Mouse (Mus musculus) limb, embryonic 12.5 days (tissue): ENCODE results near the gene Iqce. TPM values are rescaled to one million over a fixed set of nuclear protein-coding genes. Genes with fewer than 3 reads are reported as not detected.

Experiments used
- ATAC-seq: fragments of 200-750 bp; cut with Nextera tagmentation; 2 replicates; pipeline ENCODE4 v1.8.0; 2017; ENCODE audit warnings: low read depth, moderate TSS enrichment; ENCODE audit not compliant: insufficient number of reproducible peaks, insufficient read depth, low FRiP score, low TSS enrichment
- H3K27ac ChIP-seq: fragments of 300-500 bp; sonication (generic); 2 replicates; pipeline ENCODE4 v1.5.1; 2016; ENCODE audit warnings: mild to moderate bottlenecking, moderate library complexity
- H3K27me3 ChIP-seq: fragments of 300-500 bp; sonication (generic); 2 replicates; pipeline ENCODE4 v1.6.1; 2016; ENCODE audit warnings: mild to moderate bottlenecking, moderate library complexity
- H3K36me3 ChIP-seq: fragments of 300-500 bp; sonication (generic); 2 replicates; pipeline ENCODE4 v1.6.1; 2016; ENCODE audit warnings: mild to moderate bottlenecking, moderate library complexity
- H3K4me1 ChIP-seq: fragments of 300-500 bp; sonication (generic); replicated peaks from 2 replicates; pipeline ENCODE4 v1.6.1; 2016
- H3K4me2 ChIP-seq: fragments of 300-500 bp; sonication (generic); 2 replicates; pipeline ENCODE4 v1.6.1; 2016; ENCODE audit warnings: mild to moderate bottlenecking, moderate library complexity
- H3K4me3 ChIP-seq: fragments of 300-500 bp; sonication (generic); replicated peaks from 2 replicates; pipeline ENCODE4 v1.5.1; 2016; ENCODE audit warnings: mild to moderate bottlenecking
- H3K9ac ChIP-seq: fragments of 300-500 bp; sonication (generic); replicated peaks from 2 replicates; pipeline ENCODE4 v1.6.1; 2016; ENCODE audit warnings: mild to moderate bottlenecking, moderate library complexity
- H3K9me3 ChIP-seq: fragments of 300-500 bp; sonication (generic); 2 replicates; pipeline ENCODE4 v1.6.1; 2016; ENCODE audit warnings: mild to moderate bottlenecking, moderate library complexity
- WGBS: fragments of 180-500 bp; shearing (Covaris S2); methylation state at CpG from one replicate; pipeline ENCODE4 v1.1.7; 2016; 5-methylcytosine and 5-hydroxymethylcytosine counted together
- polyA plus RNA-seq: library from polyadenylated mRNA; unstranded; fragments of >200 nt; fragmentation: Nextera tagmentation; extraction: Ambion mirVana; gene quantifications from 2 replicates; pipeline ENCODE4 v1.2.1, GENCODE M21; 2016

Iqce gene
- polyA plus RNA-seq, 1 experiment from 2014 or later: 26.0 TPM

DNA sequence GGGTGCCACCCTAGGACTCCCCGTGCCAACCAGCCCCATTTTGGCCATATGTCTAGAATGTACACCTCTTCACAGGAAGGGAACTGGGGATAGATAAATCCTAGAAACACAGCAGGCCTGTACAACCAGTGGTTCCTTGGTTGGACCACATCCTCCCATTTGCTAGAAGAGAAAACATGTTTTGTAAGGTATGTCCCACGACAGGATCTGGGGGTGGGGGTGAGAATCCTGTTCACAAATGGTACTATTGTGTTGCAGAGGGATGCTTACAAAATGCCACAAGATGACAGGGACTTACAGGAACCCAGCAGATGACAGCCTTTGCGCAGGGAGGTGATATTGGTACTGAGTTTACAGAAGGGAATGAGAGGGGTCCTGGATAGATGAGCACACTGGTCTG lies 64.2 kb downstream of the Iqce start:
- no peak overlapping the region for H3K4me2 ChIP-seq

DNA sequence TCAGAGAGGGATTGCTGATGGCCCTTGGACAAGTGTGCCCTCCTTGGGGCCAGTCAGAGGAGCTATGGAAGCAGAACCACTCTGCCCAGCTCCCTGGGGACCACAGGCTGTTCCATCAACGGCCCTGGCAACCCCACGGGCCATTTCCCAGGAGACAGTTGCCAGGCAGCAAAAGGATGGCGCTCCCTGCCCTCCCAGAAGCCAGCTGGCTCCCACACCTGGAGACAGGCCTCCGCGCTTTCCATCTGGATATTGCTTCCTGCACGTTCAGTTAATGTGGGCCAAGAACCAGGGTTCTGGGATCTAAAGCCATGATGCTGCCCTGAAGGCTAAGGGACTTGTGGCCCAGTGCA lies 65.1 kb downstream of the Iqce start:
- H3K36me3 ChIP-seq: peaks cover 89% of the 10 kb centered on the region
- H3K4me1 ChIP-seq: peaks cover 17% of the 10 kb centered on the region
- H3K4me3 ChIP-seq: no peak overlapping the region
- H3K9ac ChIP-seq: no peak overlapping the region
- WGBS: 87% methylated on average over 6 of the region's 6 CpGs
- no peaks in the 10 kb centered on the region for H3K9me3 ChIP-seq
- no peak for ATAC-seq
- H3K27me3 ChIP-seq: no peaks in the 10 kb centered on the region
- H3K4me2 ChIP-seq: no peak overlapping the region
- H3K27ac ChIP-seq: no peak overlapping the region

More for the DNA sequence above, 64.2 kb downstream of the Iqce start:
- ATAC-seq: no peak
- no peaks in the 10 kb centered on the region for H3K9me3 ChIP-seq
- H3K27me3 ChIP-seq: no peaks in the 10 kb centered on the region
- peaks cover 26% of the 10 kb centered on the region for H3K4me1 ChIP-seq
- no peak overlapping the region for H3K9ac ChIP-seq
- no peak overlapping the region for H3K4me3 ChIP-seq
- 91% methylated on average over 3 of the region's 3 CpGs for WGBS
- H3K27ac ChIP-seq: no peak overlapping the region
- H3K36me3 ChIP-seq: peaks cover 83% of the 10 kb centered on the region

DNA sequence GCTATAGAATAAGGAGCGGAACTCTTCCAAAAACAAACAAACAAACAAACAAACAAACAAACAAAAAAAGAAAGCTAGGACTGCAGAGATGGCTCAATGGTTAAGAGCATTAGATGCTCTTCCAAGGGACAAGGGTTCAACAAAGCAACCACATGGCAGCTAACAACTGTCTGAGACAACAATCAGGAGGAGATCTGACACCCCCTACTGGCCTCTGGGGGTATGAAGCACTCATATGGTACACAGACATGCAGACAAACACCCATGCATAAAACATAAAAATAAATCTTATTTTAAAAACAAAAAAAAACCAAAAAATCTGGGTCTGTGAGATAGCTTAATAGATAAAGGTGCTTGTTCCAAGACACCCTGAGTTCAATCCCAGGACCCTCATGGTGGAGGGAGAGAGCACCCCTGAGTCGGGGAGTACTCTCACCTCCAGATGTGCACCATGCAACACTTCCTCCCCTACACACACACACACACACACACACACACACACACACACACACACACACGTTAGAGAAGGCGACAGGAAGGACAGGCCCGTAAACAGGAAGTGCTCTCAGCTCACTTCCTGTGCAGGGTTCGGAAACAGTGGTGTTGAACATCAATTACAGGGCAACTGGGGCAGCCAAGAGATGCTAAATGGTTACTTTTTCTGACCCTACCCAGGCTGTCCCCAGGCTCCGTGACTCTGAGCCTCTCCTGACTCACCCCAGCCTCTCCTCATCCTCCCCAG lies 65.7 kb downstream of the Iqce start:
- WGBS: 87% methylated on average over 7 of the region's 7 CpGs

DNA sequence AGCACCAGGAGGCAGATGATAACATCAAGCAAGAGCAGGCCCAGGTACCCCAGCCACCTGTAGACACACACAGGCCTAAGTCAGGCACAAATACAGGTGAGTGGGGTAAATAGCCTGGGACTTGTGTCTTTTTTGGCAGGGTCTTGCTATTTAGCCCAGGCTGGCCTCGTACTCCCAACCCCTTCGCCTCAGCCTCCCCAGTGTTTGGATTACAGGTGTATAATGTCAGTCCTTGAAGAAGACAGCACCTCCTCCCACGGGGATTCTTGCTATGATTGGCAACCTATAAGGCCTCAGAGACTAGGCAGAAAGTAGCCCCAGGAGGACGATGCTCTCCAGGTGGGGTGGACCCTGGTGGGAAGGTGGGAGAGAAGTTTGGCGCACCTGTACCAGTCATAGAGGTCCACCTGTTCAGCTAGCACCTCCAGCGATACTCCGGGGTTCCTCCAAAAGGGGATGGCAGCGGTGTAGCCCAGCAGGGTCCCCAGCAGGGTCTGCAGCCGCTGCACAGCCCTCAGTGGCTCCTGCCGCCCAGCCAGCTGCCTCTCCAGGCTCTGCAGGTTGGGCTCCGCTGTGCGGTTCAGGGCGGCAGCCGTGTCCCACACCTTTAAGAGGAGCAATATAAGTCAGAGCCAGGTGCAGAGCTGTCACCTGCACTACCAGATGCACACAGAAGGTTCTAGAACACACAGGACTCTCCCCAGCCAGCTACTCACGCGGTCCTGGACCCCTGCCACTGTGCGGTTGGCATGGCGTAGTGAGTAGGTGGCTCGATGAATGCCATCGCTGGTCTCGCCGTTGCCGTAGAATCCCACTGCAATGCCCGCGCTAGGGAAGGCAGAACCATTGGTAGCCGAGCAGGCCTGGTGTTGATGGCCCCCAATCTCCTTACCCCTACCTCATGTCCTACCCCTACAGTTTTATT lies 67.1 kb downstream of the Iqce start:
- Histone ChIP-seq H3K4me1 (no peaks in the 10 kb centered on the region; the same call in 1 of the 2 replicates), H3K4me3 (no peak overlapping the region), H3K9ac (no peak overlapping the region), H3K27me3 (no peaks in the 10 kb centered on the region), H3K27ac (no peak overlapping the region), H3K36me3 (peaks cover 100% of the 10 kb centered on the region), H3K4me2 (no peak overlapping the region), H3K9me3 (no peaks in the 10 kb centered on the region)
- ATAC-seq: no peak
- 93% methylated on average over 26 of the region's 26 CpGs for WGBS

More for the DNA sequence above, 65.7 kb downstream of the Iqce start:
- H3K9me3 ChIP-seq: no peaks in the 10 kb centered on the region
- ATAC-seq: no peak
- peaks cover 94% of the 10 kb centered on the region for H3K36me3 ChIP-seq
- no peak overlapping the region for H3K27ac ChIP-seq
- no peaks in the 10 kb centered on the region for H3K27me3 ChIP-seq
- no peak overlapping the region for H3K4me3 ChIP-seq
- H3K9ac ChIP-seq: no peak overlapping the region
- H3K4me1 ChIP-seq: peaks cover 11% of the 10 kb centered on the region
- no peak overlapping the region for H3K4me2 ChIP-seq

DNA sequence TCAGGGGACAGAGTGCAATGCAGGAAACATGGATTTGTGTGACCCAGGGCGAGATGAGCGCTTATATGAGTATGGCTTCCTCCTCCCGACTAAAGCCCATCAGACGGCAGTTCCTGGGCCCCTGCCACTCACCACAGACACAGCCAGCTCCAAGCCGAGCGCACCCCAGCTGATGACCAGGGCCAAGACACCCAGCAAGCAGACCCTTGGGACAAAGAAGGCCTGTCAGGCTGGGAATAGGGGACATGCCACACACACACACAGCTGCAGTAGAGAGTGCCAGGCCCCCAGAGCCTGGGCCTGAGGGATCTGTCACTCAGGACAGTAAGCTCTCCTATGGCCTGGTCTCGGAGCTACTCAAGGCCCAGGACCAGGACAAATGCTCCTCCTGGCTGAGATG lies 68.7 kb downstream of the Iqce start:
- ATAC-seq: no peak

DNA sequence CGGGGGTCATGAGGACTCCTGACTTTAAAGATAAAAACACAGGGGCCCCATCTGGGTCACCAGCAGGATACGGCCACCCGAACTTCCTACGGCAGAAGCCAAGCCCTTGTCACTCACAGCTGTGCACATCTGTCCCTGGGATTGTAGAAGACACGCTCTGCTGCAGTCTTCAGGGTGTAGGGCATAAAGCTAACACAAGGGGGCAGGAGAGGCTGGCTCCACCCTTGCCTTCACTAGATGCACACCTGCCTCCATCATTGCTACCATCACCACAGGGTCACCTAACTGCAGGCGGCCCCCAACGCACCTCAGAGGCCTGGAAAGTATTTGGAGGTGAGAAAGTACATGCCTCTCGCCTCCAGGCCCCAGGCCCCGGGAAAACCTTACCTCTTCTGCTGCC lies 73.2 kb downstream of the Iqce start:
- peaks cover 13% of the 10 kb centered on the region for H3K9me3 ChIP-seq
- H3K9ac ChIP-seq: no peak overlapping the region
- WGBS: 91% methylated on average over 9 of the region's 9 CpGs
- no peak overlapping the region for H3K4me2 ChIP-seq
- H3K27me3 ChIP-seq: no peaks in the 10 kb centered on the region
- peaks cover 100% of the 10 kb centered on the region for H3K36me3 ChIP-seq
- no peak for ATAC-seq
- no peaks in the 10 kb centered on the region for H3K4me1 ChIP-seq
- H3K4me3 ChIP-seq: no peak overlapping the region
- no peak overlapping the region for H3K27ac ChIP-seq

More for the DNA sequence above, 68.7 kb downstream of the Iqce start:
- Histone ChIP-seq H3K4me3 (no peak overlapping the region), H3K9me3 (peaks cover 8% of the 10 kb centered on the region; the same call in 1 of the 2 replicates), H3K36me3 (peaks cover 100% of the 10 kb centered on the region), H3K27me3 (no peaks in the 10 kb centered on the region), H3K4me1 (no peaks in the 10 kb centered on the region; the same call in 1 of the 2 replicates), H3K27ac (no peak overlapping the region), H3K9ac (no peak overlapping the region), H3K4me2 (no peak overlapping the region)
- 92% methylated on average over 7 of the region's 7 CpGs for WGBS

DNA sequence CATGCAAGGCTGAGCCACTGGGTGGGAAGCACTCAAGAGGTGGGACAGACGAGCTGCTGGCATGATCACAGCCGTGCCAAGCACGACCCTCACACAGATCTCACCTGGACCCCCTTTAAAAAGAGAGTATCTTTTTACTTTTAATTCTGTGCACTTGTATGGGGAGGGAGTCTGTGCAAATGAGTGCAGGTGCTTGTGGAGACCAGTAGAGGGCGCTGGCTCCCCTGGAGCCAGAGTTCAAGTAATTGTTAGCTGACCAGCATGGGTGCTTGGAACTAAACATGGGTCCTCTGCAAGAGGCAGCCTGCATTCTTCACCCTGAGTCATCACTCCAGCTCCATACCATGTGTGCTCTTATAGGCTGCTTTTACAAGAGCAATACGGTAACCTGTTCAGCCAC lies 74.6 kb downstream of the Iqce start:
- no peak for ATAC-seq
- no peak overlapping the region for H3K4me3 ChIP-seq
- 93% methylated on average over 5 of the region's 5 CpGs for WGBS

DNA sequence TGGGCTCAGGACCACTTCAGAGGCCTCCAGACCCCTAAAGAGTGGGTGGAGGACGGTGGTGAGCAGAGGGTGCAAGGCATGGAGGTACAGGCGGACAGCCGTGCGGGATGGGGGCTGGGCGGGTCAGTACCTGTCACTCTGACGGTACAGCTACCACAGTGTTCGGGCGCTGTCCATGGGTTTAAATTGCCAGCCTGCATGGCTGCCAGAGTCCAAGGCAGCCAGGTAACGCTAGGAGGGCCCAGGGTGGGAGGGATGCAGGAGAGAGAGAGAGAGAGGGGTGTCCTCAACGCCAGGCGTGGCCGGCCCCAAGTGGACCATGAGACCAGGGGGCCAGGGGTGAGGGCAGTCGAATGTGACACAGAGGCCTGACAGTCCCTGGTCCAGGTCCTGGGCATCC lies 77.2 kb downstream of the Iqce start:
- 93% methylated on average over 13 of the region's 13 CpGs for WGBS
- Histone ChIP-seq H3K27ac (no peak overlapping the region), H3K4me3 (no peak overlapping the region), H3K9ac (no peak overlapping the region), H3K36me3 (peaks cover 92% of the 10 kb centered on the region), H3K4me2 (no peak overlapping the region), H3K9me3 (peaks cover 13% of the 10 kb centered on the region), H3K27me3 (no peaks in the 10 kb centered on the region), H3K4me1 (0 out of 2 replicates have a peak, but pooled peaks cover 2% of the 10 kb centered on the region)
- ATAC-seq: no peak

More for the DNA sequence above, 74.6 kb downstream of the Iqce start:
- peaks cover 13% of the 10 kb centered on the region for H3K9me3 ChIP-seq
- no peak overlapping the region for H3K9ac ChIP-seq
- no peak overlapping the region for H3K27ac ChIP-seq
- no peak overlapping the region for H3K4me2 ChIP-seq
- H3K36me3 ChIP-seq: peaks cover 100% of the 10 kb centered on the region
- no peaks in the 10 kb centered on the region for H3K4me1 ChIP-seq
- no peaks in the 10 kb centered on the region for H3K27me3 ChIP-seq

DNA sequence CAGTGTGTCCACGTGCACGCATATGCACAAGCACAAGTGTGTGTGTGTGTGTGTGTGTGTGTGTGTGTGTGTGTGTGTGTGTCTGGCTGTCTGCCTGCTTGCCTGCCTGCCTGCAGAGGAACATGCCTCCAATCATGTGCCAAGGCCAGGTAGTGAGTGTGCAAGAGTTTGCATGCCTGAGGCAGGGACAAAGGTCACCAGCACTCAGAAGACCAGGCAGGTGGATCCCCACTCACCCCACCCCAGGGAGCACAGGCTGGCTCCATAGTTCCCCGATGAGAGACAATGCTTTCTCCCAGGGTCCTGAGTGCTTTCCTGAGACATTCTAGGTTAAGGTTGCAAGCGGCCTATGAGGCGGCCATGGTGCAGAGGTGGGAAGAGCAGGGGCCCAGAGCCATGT lies 77.9 kb downstream of the Iqce start:
- H3K4me3 ChIP-seq: no peak overlapping the region
- WGBS: 92% methylated on average over 5 of the region's 5 CpGs
- 0 out of 2 replicates have a peak, but pooled peaks cover 2% of the 10 kb centered on the region for H3K4me1 ChIP-seq
- no peak overlapping the region for H3K27ac ChIP-seq
- H3K9me3 ChIP-seq: peaks cover 13% of the 10 kb centered on the region
- no peak overlapping the region for H3K4me2 ChIP-seq
- H3K27me3 ChIP-seq: no peaks in the 10 kb centered on the region
- H3K9ac ChIP-seq: no peak overlapping the region
- no peak for ATAC-seq
- peaks cover 85% of the 10 kb centered on the region for H3K36me3 ChIP-seq

DNA sequence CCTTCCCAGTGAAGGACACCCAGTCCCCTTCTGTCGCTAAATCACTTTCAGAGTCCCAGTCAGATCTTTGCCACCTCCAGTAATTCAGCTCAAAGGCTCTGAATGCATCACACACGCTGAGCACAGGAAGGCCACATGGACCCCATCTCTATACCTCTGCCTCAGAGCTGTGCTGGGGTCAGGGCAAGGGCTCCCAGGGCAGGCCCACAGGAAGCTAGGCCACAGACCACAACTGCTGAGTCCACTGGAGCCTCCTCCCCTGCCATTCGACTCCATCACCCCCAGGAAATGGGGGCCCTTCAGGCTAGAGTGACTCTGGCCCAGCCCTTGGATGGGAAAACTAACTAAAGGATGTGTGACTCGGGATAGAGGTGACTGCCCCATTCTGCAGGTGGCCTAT lies 78.4 kb downstream of the Iqce start:
- H3K27ac ChIP-seq: no peak overlapping the region
- ATAC-seq: no peak
- H3K4me1 ChIP-seq: 0 out of 2 replicates have a peak, but pooled peaks cover 2% of the 10 kb centered on the region
- H3K9me3 ChIP-seq: peaks cover 9% of the 10 kb centered on the region
- no peaks in the 10 kb centered on the region for H3K27me3 ChIP-seq
- no peak overlapping the region for H3K4me2 ChIP-seq
- peaks cover 80% of the 10 kb centered on the region for H3K36me3 ChIP-seq
- WGBS: 83% methylated on average over 4 of the region's 4 CpGs
- no peak overlapping the region for H3K4me3 ChIP-seq
- no peak overlapping the region for H3K9ac ChIP-seq

DNA sequence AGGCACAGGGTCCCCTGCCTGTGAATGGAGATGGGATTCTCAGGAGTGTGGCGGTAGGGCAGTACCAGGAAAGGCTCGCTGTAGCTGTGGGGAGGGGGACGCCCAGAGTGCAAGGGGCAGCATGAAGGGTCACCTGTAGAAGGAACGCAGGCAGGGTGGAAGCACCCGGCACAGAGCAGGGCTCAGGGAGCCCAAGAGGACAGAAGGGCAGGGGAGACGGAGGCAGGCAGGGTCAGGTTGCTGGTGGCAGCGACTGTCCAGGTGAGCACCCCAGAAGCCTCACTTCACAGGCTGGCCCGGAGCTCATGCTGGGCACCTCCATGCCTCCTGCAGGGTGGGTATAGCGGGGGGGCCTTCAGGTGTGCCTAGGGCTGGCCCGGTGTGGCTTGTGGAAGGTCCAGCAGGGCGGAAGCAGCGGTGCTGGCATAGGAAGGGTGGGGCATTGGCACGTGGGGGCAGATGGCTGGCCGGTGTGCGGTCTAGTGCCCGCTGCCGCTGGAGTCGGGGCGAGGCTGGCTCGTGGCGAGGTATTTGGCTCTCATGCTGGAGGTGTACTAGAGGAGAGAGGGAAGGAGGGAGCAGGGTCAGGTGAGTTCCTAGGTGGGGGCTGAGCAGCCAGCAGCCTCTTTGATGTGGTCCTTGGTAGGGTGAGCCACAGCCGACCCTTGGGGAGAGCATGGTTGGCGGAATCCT lies 79.1 kb downstream of the Iqce start:
- Histone ChIP-seq H3K4me3 (no peak overlapping the region), H3K4me2 (no peak overlapping the region), H3K27me3 (no peaks in the 10 kb centered on the region), H3K27ac (no peak overlapping the region), H3K36me3 (peaks cover 74% of the 10 kb centered on the region), H3K9ac (no peak overlapping the region), H3K9me3 (peaks cover 2% of the 10 kb centered on the region), H3K4me1 (0 out of 2 replicates have a peak, but pooled peaks cover 2% of the 10 kb centered on the region)
- no peak for ATAC-seq
- WGBS: 94% methylated on average over 23 of the region's 23 CpGs
